Mouse (Mus musculus): ENCODE measurements around the gene Rad9a. TPM values are rescaled to one million over a fixed set of nuclear protein-coding genes. Genes with fewer than 3 reads are reported as not detected.

The Rad9a gene
- total RNA-seq, 2 experiments from 2014 or later = 15.7 to 23.2 TPM

GRCm38 (mm10) chr19:4149764-4150461, 51.5 kb downstream of the Rad9a start:
- no peak for ATAC-seq (replicated peaks; ENCODE audit: low FRiP score, poor library complexity, severe bottlenecking)

DNA sequence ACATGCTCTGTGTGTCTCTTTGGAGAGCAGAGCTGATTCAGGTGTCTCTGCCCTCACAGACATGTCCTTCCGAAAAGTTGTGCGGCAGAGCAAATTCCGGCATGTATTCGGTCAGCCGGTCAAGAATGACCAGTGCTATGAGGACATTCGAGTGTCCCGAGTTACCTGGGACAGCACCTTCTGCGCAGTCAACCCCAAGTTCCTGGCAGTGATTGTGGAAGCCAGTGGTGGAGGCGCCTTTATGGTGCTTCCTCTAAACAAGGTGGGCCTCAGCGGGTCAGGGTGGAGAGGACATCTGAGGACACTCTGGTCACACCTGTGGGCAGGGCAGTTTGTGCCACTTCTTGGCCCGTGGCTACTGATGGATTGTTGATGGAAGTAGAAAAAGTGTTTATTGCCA, 52.2 kb downstream of the Rad9a start:
- no peak for ATAC-seq (replicated peaks; ENCODE audit: low FRiP score, poor library complexity, severe bottlenecking)

- ATAC-seq (replicated peaks; ENCODE audit: low FRiP score, poor library complexity, severe bottlenecking) = no peak
Observed at GRCm38 (mm10) chr19:4148819-4149218, 52.6 kb downstream of the Rad9a start.

DNA sequence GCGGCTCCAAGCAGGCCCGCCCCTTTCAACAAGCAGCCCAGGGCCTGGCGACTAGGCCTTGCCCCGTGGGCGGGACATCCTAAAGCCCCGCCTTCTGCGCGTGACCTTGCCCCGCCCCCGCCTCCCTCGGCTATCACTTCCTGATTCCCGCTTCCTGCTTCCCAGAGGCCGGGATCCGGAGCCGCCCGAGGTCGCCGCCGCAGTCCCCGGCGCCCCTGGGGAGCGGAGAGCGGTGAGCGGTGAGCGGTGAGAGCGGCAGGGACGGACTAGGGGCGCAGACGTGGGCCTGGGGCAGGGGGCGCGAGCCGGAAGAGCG, 53.0 kb downstream of the Rad9a start, which contains the start of gene Coro1b:
TSS of gene Coro1b (plus strand) at position 129 of the 316 bp plus-strand sequence.
- peak; percentile 84 for ATAC-seq (replicated peaks; ENCODE audit: low FRiP score, poor library complexity, severe bottlenecking)

- peak; percentile 20 for ATAC-seq (replicated peaks; ENCODE audit: low FRiP score, poor library complexity, severe bottlenecking)
Observed at GRCm38 (mm10) chr19:4147782-4148490, 53.5 kb downstream of the Rad9a start.

GRCm38 (mm10) chr19:4147022-4147405, 54.4 kb downstream of the Rad9a start:
- no peak for ATAC-seq (replicated peaks; ENCODE audit: low FRiP score, poor library complexity, severe bottlenecking)

GRCm38 (mm10) chr19:4146366-4147021, 55.0 kb downstream of the Rad9a start:
- ATAC-seq (replicated peaks; ENCODE audit: low FRiP score, poor library complexity, severe bottlenecking) = no peak

GRCm38 (mm10) chr19:4145936-4146335, 55.5 kb downstream of the Rad9a start:
- no peak for ATAC-seq (replicated peaks; ENCODE audit: low FRiP score, poor library complexity, severe bottlenecking)

Other genes starting within 250 kb of the Rad9a start
Only the 30 nearest of the 31 such genes appear.
- 0.63 TPM in 1 of 2 replicates, not detected in the other for gene Aldh3b2, start 229.3 kb downstream of the Rad9a start, total RNA-seq (2015; ENCODE audit: low replicate concordance)
- 1.8 and 1.9 TPM in 2 replicates for gene Aldh3b2, start 229.3 kb downstream of the Rad9a start, total RNA-seq (2017; ENCODE audit: low replicate concordance)
- 1.5 TPM in 1 of 2 replicates, not detected in the other for gene Acy3, start 215.1 kb downstream of the Rad9a start, total RNA-seq (2015; ENCODE audit: low replicate concordance)
- gene Acy3, start 215.1 kb downstream of the Rad9a start, total RNA-seq (2017; ENCODE audit: low replicate concordance) = 0.56 TPM in 1 of 2 replicates, not detected in the other
- not detected in 2 replicates for gene Tbx10, start 208.9 kb downstream of the Rad9a start, total RNA-seq (2015; ENCODE audit: low replicate concordance)
- not detected in 2 replicates for gene Tbx10, start 208.9 kb downstream of the Rad9a start, total RNA-seq (2017; ENCODE audit: low replicate concordance)
- 2.7 TPM in 1 of 2 replicates, not detected in the other for gene Nudt8, start 201.1 kb downstream of the Rad9a start, total RNA-seq (2015; ENCODE audit: low replicate concordance)
- 2.4 and 2.5 TPM in 2 replicates for gene Nudt8, start 201.1 kb downstream of the Rad9a start, total RNA-seq (2017; ENCODE audit: low replicate concordance)
- gene Gm49405, start 201.0 kb downstream of the Rad9a start, total RNA-seq (2015; ENCODE audit: low replicate concordance) = 0.58 TPM in 1 of 2 replicates, not detected in the other
- 0.42 TPM in 1 of 2 replicates, not detected in the other for gene Gm49405, start 201.0 kb downstream of the Rad9a start, total RNA-seq (2017; ENCODE audit: low replicate concordance)
- 0.38 TPM in 1 of 2 replicates, not detected in the other for gene Doc2g, start 198.3 kb downstream of the Rad9a start, total RNA-seq (2015; ENCODE audit: low replicate concordance)
- not detected in 2 replicates for gene Doc2g, start 198.3 kb downstream of the Rad9a start, total RNA-seq (2017; ENCODE audit: low replicate concordance)
- 57.8 and 76.5 TPM in 2 replicates for gene Ndufv1, start 188.9 kb downstream of the Rad9a start, total RNA-seq (2015; ENCODE audit: low replicate concordance)
- gene Ndufv1, start 188.9 kb downstream of the Rad9a start, total RNA-seq (2017; ENCODE audit: low replicate concordance) = 60.4 and 63.3 TPM in 2 replicates
- 79.2 and 134 TPM in 2 replicates for gene Gstp1, start 163.7 kb downstream of the Rad9a start, total RNA-seq (2015; ENCODE audit: low replicate concordance)
- 15.5 and 40.6 TPM in 2 replicates for gene Gstp1, start 163.7 kb downstream of the Rad9a start, total RNA-seq (2017; ENCODE audit: low replicate concordance)
- gene Gstp2, start 155.6 kb downstream of the Rad9a start, total RNA-seq (2015; ENCODE audit: low replicate concordance) = not detected in 2 replicates
- gene Gstp2, start 155.6 kb downstream of the Rad9a start, total RNA-seq (2017; ENCODE audit: low replicate concordance) = 1.4 and 2.1 TPM in 2 replicates
- 4.2 and 30.2 TPM in 2 replicates for gene Gstp3, start 142.1 kb downstream of the Rad9a start, total RNA-seq (2015; ENCODE audit: low replicate concordance)
- gene Gstp3, start 142.1 kb downstream of the Rad9a start, total RNA-seq (2017; ENCODE audit: low replicate concordance) = 8.4 and 11.1 TPM in 2 replicates
- not detected in 2 replicates for gene Cabp2, start 120.1 kb downstream of the Rad9a start, total RNA-seq (2015; ENCODE audit: low replicate concordance)
- not detected in 2 replicates for gene Cabp2, start 120.1 kb downstream of the Rad9a start, total RNA-seq (2017; ENCODE audit: low replicate concordance)
- 51.9 and 92.4 TPM in 2 replicates for gene Cdk2ap2, start 104.5 kb downstream of the Rad9a start, total RNA-seq (2015; ENCODE audit: low replicate concordance)
- gene Cdk2ap2, start 104.5 kb downstream of the Rad9a start, total RNA-seq (2017; ENCODE audit: low replicate concordance) = 11.8 and 18.7 TPM in 2 replicates
- 20.1 and 32.7 TPM in 2 replicates for gene Pitpnm1, start 101.7 kb downstream of the Rad9a start, total RNA-seq (2015; ENCODE audit: low replicate concordance)
- 17.0 and 19.7 TPM in 2 replicates for gene Pitpnm1, start 101.7 kb downstream of the Rad9a start, total RNA-seq (2017; ENCODE audit: low replicate concordance)
- 35.7 and 52.1 TPM in 2 replicates for gene Aip, start 75.8 kb downstream of the Rad9a start, total RNA-seq (2015; ENCODE audit: low replicate concordance)
- gene Aip, start 75.8 kb downstream of the Rad9a start, total RNA-seq (2017; ENCODE audit: low replicate concordance) = 20.9 and 49.9 TPM in 2 replicates
- not detected in 2 replicates for gene Gpr152, start 61.9 kb downstream of the Rad9a start, total RNA-seq (2015; ENCODE audit: low replicate concordance)
- gene Gpr152, start 61.9 kb downstream of the Rad9a start, total RNA-seq (2017; ENCODE audit: low replicate concordance) = not detected in 2 replicates
- gene Cabp4, start 57.6 kb downstream of the Rad9a start, total RNA-seq (2015; ENCODE audit: low replicate concordance) = not detected in 2 replicates
- gene Cabp4, start 57.6 kb downstream of the Rad9a start, total RNA-seq (2017; ENCODE audit: low replicate concordance) = 0.43 TPM in 1 of 2 replicates, not detected in the other
- gene Coro1b, start 53.0 kb downstream of the Rad9a start, total RNA-seq (2015; ENCODE audit: low replicate concordance) = 55.8 and 69.6 TPM in 2 replicates
- gene Coro1b, start 53.0 kb downstream of the Rad9a start, total RNA-seq (2017; ENCODE audit: low replicate concordance) = 19.1 and 22.6 TPM in 2 replicates
- gene Ptprcap, start 48.1 kb downstream of the Rad9a start, total RNA-seq (2015; ENCODE audit: low replicate concordance) = 22.9 and 36.6 TPM in 2 replicates
- gene Ptprcap, start 48.1 kb downstream of the Rad9a start, total RNA-seq (2017; ENCODE audit: low replicate concordance) = 7.7 and 8.3 TPM in 2 replicates
- 7.1 and 25.3 TPM in 2 replicates for gene Rps6kb2, start 38.3 kb downstream of the Rad9a start, total RNA-seq (2015; ENCODE audit: low replicate concordance)
- gene Rps6kb2, start 38.3 kb downstream of the Rad9a start, total RNA-seq (2017; ENCODE audit: low replicate concordance) = 23.9 and 27.2 TPM in 2 replicates
- 0.84 and 6.5 TPM in 2 replicates for gene Carns1, start 26.2 kb downstream of the Rad9a start, total RNA-seq (2015; ENCODE audit: low replicate concordance)
- 0.60 and 0.70 TPM in 2 replicates for gene Carns1, start 26.2 kb downstream of the Rad9a start, total RNA-seq (2017; ENCODE audit: low replicate concordance)
- 8.8 and 25.7 TPM in 2 replicates for gene Tbc1d10c, start 10.4 kb downstream of the Rad9a start, total RNA-seq (2015; ENCODE audit: low replicate concordance)
- 5.8 and 11.3 TPM in 2 replicates for gene Tbc1d10c, start 10.4 kb downstream of the Rad9a start, total RNA-seq (2017; ENCODE audit: low replicate concordance)
- 100 and 139 TPM in 2 replicates for gene Ppp1ca, start 9.6 kb downstream of the Rad9a start, total RNA-seq (2015; ENCODE audit: low replicate concordance)
- gene Ppp1ca, start 9.6 kb downstream of the Rad9a start, total RNA-seq (2017; ENCODE audit: low replicate concordance) = 131 and 151 TPM in 2 replicates
- 0.38 TPM in 1 of 2 replicates, not detected in the other for gene Clcf1, start 12.6 kb upstream of the Rad9a start, total RNA-seq (2015; ENCODE audit: low replicate concordance)
- gene Clcf1, start 12.6 kb upstream of the Rad9a start, total RNA-seq (2017; ENCODE audit: low replicate concordance) = not detected in 2 replicates
- not detected in 2 replicates for gene AC109138.7, start 12.7 kb upstream of the Rad9a start, total RNA-seq (2015; ENCODE audit: low replicate concordance)
- not detected in 2 replicates for gene AC109138.7, start 12.7 kb upstream of the Rad9a start, total RNA-seq (2017; ENCODE audit: low replicate concordance)
- 23.6 and 25.4 TPM in 2 replicates for gene Pold4, start 30.2 kb upstream of the Rad9a start, total RNA-seq (2015; ENCODE audit: low replicate concordance)
- gene Pold4, start 30.2 kb upstream of the Rad9a start, total RNA-seq (2017; ENCODE audit: low replicate concordance) = 8.8 and 30.3 TPM in 2 replicates
- 0.42 and 3.8 TPM in 2 replicates for gene Ssh3, start 67.5 kb upstream of the Rad9a start, total RNA-seq (2015; ENCODE audit: low replicate concordance)
- gene Ssh3, start 67.5 kb upstream of the Rad9a start, total RNA-seq (2017; ENCODE audit: low replicate concordance) = 3.0 and 3.2 TPM in 2 replicates
- 0.63 TPM in 1 of 2 replicates, not detected in the other for gene Ankrd13d, start 81.5 kb upstream of the Rad9a start, total RNA-seq (2015; ENCODE audit: low replicate concordance)
- gene Ankrd13d, start 81.5 kb upstream of the Rad9a start, total RNA-seq (2017; ENCODE audit: low replicate concordance) = 0.84 TPM in 1 of 2 replicates, not detected in the other
- gene Grk2, start 104.6 kb upstream of the Rad9a start, total RNA-seq (2015; ENCODE audit: low replicate concordance) = 63.4 and 93.2 TPM in 2 replicates
- 40.1 and 60.1 TPM in 2 replicates for gene Grk2, start 104.6 kb upstream of the Rad9a start, total RNA-seq (2017; ENCODE audit: low replicate concordance)
- gene Kdm2a, start 196.6 kb upstream of the Rad9a start, total RNA-seq (2015; ENCODE audit: low replicate concordance) = 56.6 and 57.5 TPM in 2 replicates
- 71.1 and 123 TPM in 2 replicates for gene Kdm2a, start 196.6 kb upstream of the Rad9a start, total RNA-seq (2017; ENCODE audit: low replicate concordance)
- not detected in 2 replicates for gene Rhod, start 237.8 kb upstream of the Rad9a start, total RNA-seq (2015; ENCODE audit: low replicate concordance)
- not detected in 2 replicates for gene Rhod, start 237.8 kb upstream of the Rad9a start, total RNA-seq (2017; ENCODE audit: low replicate concordance)